Mouse (Mus musculus): Measurements from ENCODE around the gene Stard10.

Stard10 gene

DNA sequence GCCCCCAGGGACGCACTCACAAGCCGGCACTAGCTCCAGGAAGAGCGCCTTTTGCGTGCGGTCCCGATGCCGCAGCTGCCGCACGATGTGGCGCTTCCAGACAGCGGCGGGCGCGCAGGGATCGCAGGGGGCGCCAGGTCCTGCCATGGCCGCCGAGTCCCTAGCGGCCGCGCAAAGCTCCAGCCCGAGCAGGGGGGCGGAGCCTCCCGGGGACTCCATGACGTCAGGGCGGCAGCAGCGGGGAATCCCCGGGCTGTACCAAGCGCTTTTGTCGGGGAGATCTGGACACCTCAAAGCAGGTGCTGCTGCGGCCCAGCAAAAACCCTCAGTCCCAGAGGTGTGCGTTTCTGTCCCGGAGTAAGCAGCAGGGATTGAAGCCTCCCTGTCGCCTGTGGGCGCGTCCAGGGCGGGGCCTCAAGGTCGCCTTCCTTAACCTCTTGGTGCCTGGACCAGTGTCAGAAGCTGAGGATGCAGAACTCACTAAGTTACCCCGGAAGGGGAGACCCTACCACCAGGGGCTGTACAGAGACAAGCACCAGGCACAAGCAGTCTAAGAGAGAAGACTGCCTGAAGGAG lies 14.9 kb upstream of the Stard10 start, which contains the start of gene Atg16l2:
Gene Atg16l2 (minus strand): TSS at position 371 of the 576 bp plus-strand sequence.
- peak; percentile 96 for DNase-seq (ENCODE audit: low read depth, low spot score)

DNA sequence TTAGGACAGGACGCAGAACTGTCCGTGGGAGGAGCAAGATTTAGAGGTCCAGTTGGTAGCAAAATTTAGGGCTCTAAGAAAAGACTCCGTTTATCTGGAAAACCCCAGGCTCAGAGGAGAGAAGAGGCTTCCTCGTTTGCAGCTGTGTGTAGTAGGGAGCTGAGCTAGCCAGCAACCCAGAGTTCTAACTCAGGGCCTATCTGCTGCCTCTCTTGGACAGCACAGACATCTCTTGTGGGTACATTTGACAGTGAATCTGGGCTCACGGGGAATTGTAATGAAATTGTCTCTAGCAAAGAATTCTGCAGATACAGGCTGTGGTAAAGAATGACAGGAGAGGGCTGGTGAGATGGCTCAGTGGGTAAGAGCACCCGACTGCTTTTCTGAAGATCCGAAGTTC lies 14.2 kb upstream of the Stard10 start:
- DNase-seq (ENCODE audit: low read depth, low spot score): no peak

DNA sequence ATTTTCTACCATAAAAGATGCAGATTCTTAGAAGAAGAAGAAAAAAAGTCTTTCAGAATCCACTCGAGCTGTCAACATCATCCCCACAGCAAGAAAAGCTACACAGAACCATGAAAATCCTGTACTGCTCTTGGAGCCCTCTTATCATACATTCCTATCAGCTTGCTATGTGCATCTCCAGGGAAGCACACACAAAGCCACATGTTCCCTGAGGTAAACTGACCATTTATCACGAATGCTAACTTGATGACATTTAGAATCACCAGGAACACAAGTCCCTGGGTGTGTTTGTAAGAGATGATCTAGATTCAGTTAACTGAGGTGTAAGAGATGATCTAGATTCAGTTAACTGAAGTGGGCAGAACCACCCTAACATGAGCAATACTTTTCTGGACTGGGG lies 10.0 kb upstream of the Stard10 start:
- DNase-seq (ENCODE audit: low read depth, low spot score): no peak

DNA sequence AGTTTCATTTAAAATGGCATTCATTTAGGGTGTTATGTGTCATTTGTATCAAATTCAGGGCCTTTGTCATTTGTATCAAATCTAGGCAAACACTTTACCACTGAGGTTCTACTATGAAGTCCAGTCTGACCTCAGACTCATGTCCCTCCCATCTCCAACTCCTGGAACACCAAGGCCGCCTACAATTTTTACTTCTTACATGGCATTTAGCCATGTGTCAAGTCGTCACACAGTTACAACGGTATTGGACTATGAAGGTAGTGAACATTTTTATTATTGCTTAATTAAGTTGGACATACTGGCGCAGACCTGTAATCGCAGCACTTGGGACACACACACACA lies 6.9 kb upstream of the Stard10 start:
- DNase-seq (ENCODE audit: low read depth, low spot score): no peak

DNA sequence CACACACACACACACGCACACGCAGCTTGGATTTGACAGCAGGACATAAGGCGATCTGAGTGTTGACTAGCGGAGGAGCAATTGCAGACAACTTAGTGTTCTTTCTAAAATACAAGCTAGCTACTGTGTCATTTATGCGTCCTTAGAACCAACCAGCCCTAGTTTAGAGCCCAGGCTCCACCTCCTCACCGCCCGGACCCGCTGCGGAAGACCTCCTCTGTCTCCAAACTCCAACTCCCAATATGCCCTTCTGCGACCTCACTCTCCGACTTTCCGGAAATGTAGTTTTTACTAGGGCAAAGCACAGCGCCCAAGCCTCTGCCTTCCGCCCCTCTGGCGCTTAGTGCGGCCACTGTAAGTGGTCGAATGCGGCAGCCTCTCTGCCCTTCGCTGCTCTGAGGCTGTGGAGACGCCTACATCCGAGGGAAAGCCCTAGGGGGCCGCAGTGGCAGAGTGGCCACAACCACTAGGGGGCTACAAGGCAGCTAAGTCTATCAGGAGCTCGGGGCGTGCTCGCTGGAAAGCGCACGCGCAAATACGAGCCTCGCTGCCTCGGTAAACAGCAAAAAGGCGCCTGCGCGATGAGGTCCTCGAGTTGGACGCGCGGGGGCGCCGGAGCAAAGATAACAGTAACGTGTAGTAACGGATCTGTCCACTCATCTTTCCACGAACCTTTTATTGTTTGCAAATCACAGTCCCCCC lies 6.4 kb upstream of the Stard10 start:
- peak; percentile 99 for DNase-seq (ENCODE audit: low read depth, low spot score)

DNA sequence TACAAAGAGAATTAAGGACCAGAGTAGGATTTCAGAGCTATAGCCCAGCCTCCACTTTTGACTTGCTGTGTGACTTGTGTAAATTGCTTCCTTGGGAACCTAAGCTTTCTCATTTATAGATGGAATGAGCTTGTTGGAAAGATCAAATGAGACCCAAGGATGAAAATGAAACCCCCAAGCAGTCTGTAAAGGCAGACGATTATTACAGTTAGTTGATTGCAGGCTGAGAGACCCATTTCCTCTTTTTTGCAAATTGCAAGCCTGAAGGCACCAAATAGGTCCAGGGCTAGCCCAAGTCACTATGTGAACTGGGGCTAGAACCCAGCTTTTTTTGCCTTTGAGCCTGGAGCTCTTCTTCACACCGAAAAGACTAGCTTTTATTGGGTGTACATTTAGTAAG lies 5.8 kb upstream of the Stard10 start:
- DNase-seq (ENCODE audit: low read depth, low spot score): no peak

DNA sequence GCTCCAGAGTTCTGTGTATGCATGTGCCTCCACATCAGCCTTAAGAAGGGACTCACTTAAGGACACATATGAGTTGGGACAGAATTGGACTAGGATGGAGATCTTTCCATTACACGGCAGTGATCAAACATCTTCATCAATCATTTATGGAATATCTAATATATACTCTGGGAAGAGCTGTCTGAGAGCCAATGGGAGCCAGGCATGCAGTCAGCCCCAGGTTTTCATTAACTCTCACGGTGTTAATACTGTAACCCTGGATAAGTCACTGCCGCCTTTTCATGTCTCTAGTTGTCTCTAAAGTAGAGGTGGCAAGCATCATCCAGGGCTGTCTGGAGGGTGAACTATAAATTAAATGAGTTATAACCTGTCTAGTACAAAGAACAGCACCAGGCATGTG lies 3.9 kb upstream of the Stard10 start:
- DNase-seq (ENCODE audit: low read depth, low spot score): no peak

DNA sequence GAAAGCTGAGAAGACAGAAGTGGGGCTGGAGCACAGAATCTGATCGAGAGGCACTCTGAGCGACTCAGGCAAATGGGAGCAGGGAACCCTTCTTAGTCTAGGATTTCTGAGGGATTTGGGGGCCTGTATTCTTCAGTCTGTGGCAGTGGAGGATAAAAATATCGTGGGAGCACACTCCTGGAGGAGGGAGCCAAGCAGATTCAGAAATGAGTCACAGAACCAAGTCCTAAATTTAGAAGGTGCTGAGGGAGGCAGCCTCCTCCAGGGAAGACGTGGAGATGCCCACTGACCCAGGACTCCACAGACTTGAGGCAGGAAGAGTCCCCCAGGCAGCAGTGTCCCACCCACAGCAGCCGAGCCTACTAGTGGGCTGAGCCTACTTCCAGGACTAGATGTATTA lies 2.5 kb upstream of the Stard10 start:
- no peak for DNase-seq (ENCODE audit: low read depth, low spot score)

DNA sequence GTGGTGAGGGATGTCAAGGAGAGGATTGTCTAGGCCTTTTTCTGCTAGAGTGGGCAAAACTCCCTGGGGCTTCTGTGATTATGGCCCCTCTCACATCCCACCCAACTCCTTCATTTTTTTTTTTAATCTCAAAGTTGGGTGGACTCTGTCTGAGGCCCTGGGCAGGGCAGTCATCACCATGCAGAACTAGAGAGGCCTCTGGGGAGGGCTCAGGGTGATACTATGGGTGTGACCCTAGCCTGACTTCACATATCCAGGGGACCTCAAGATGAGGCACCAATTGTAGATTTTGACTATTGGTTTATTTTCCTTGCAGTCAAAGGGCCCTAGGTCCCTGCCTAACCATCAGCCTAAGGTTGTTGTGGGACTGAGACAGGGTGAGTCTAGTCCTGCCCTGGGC lies 1.2 kb upstream of the Stard10 start:
- DNase-seq (ENCODE audit: low read depth, low spot score): no peak

DNA sequence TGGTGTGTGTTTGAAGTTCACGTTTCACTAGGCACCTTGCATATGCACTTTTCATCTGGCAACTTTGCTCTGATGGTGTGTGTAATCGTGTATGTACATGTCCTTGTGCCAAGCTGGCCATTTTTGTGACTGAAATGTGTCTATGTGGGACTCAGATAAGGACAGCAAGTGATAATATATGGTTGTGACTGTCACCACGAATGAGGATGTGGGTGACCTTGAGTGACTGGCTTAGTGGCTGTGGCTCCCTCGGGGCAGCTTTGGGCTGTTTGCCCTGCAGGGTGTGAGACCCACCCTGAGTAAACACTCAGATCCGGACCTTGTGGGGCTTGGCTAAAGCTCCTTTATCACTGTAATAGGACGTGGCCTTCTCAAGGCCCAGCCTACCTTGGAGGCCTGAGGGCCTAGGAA lies 290 bp upstream of the Stard10 start:
- DNase-seq (ENCODE audit: low read depth, low spot score): no peak

DNA sequence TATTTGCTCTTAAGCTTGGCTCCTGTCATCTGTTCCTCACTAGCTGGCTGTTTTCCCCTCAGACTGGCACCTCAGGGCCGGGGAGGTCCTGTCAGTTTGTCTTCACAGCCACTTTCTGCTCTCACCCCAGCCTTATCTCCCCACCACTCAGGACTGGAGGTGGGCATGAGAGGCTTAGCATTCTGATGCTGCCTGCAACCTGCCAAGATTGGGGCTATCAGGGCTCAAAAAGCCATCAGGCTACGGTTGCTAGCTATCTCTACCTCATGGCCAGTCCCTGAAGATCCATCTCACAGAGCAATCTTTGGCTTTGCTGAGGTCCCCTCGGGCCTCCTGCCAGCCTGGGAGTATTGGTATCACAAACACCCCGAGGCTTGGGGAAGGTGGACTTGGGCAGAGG lies 2.0 kb downstream of the Stard10 start:
- DNase-seq (ENCODE audit: low read depth, low spot score): no peak

DNA sequence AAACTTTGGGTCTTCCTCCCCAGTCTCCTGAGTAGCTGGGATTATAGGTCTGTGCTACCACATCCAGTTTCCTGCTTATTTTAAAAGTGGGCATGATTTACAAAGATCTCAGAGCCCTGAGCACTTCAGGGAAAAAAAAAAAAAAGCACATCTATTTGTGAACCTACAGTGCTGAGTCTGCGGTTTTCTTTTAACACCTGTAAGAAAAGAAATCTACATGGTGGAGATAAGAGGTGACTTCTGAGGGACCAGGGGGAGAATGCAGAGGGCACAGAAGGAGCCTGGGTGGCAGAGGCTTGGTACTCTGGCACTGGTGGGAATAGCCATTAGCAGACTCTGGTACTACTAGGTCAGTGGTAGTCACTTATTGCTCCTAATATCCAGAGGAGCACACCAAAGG lies 2.9 kb downstream of the Stard10 start:
- DNase-seq (ENCODE audit: low read depth, low spot score): no peak

DNA sequence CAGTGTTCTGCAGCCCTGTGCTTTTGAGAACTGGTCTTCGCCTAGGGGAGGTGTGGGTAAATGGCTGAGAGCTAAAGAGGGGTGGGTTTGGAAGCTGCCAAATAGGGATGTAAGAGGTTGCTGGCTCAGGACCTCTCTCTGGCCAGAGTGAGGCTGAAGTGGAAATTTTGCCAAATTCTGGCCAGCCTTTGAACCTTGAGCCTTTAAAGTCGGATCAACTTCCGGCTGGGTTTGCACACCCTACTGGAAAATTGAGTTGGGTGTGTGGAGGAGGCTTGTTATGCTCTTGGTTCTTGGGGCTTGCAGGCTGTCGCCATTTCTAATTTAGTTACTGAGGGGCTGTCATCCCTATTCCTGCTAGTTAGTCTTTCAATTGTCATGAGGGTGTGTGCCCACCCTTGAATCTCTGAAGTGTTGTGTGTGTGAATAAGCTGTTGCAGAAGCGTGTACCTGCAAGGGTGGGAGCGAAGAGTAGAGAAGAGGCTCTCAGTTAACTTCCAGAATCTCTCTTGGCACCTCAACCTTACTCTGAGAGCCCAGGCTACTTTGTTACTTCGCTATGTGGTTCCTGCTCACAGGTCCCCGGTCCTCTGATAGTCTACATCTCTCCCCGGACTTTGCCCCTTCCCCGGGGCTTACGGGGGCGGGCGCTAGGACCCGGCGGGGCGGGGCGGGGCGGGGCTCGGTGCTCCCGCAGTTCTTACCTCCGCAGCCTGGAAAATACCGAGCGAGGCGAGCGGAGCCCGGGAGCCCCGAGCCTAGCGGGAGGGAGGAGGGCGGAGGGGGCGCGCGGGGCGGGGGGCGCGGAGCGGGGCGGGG lies 3.7 kb downstream of the Stard10 start:
- DNase-seq (ENCODE audit: low read depth, low spot score): peak; percentile 27

DNA sequence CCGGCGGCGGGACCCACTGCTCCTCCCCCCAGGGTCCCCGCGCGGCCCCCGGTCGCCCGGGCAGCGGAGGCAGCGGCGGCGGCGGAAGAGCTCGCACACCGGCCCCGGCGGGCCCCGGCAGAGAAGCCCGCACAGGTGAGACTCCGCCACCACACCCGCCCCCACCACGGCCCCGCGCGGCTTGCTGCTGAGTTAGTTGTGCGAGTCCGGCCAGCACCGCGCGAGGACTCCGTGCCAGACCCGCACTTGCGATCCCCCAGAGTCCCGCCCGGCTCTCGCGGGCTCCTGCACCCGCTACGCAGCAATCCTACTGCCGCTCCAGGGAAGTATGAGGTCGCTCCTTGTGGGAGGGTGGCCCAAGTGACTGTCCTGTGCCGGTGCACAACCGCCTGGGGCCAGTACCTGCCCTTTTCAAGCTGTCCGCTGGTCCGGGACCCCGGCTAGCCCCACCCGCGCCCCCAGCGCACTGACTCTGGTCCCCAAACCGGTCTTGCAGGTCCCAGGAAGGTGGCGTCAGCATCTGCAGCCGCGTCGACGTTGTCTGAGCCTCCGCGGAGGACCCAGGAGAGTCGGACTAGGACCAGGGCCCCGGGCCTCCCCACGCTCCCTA lies 4.4 kb downstream of the Stard10 start:
- peak; percentile 47 for DNase-seq (ENCODE audit: low read depth, low spot score)

DNA sequence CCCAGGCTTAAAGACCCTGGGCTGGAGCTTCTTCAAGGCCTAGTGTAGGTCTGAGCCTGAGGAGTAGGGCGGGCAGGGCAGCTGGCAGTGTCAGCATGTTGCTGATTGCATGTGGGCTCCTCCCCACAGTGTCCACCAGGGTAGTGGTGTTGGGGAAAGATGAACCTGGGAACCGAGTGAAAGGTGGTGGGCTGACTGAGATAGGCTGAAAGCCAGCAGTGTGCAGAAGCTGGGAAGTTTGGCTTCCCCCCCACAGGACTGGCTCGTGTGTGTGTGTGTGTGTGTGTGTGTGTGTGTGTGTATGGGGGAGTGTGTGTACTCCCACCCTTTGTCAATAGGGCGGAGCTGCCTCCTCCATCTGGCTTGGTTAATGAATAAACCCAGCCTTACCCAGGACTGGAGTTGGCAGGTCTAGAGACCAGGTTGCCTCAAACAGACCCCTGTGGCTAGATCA lies 6.3 kb downstream of the Stard10 start:
- no peak for DNase-seq (ENCODE audit: low read depth, low spot score)

DNA sequence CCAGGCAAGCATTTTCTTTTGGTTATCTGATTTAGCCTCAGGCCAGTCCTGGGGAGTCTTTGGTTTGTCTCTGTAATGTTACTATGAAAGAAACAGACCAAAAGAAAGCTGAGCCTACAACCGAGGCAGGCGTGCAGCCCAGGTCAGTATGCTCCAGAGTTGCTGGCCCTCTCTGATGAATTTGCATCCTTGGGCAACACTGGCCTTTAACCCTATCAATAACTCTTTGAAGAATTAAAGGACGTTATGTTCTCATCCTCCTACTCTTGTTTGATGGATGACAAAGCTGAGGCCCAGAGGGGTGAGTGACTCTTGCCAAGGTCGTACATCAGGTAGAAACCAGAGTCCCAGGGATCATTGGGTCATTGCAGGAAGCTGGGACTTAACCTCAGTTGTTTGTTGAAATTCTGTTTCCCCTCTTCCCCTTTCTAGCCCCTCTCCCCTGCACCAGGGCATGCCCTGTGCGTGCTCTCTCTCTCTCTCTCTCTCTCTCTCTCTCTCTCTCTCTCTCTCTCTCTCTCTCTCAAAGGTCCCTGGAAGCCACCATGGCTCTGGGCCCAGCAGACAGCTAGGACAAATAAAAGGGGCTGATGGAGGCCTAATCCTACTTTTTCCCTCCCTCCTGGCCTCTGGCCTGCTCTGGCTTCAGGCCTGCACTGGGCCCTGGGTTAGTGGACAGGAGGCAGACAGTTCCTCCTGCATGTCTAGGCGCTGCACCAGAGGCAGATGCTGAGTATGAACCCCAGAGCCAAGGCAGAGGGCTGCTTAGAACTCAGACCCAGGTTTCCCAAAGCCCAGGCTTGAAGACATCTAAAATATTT lies 7.5 kb downstream of the Stard10 start:
- no peak for DNase-seq (ENCODE audit: low read depth, low spot score)

DNA sequence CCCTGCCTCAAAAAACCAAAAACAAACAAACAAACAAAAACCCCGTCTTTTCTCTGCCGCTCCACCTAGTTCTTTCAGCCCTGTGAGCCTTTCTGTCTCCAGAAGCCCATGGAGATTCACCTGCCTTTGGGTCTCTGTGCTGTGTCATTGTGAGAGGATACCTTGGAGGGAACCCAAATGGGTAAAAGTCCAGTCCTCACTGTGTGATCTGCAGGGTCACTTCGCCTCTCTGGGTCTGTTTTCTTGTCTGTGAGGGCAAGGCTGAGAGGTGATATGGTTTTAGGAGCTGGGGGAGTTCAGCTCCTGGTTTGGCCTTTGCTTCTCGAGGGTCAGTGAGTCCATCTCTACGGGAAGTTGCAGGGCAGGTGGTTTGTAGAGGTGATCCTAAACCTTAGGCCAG lies 9.1 kb downstream of the Stard10 start:
- no peak for DNase-seq (ENCODE audit: low read depth, low spot score)

DNA sequence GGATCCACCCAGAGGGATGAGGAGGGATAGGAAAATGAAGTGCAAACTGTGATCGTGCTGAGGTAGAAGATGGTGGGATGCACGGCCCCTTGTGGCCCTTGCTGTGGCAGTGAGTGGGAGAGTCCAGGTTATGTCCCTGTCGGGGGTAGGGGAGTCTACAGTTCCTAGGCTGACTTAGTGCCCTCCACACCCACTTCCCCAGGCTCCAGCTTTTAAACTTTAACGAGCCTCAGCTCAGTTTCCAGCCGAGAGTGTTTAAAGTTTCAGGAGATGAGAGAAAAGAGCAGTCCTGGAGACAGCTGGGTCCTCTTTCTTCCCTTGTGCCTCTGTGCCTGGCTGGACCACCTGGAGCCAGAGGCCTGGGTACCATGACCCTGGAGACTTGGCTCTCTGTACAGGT lies 10.4 kb downstream of the Stard10 start:
- no peak for DNase-seq (ENCODE audit: low read depth, low spot score)

DNA sequence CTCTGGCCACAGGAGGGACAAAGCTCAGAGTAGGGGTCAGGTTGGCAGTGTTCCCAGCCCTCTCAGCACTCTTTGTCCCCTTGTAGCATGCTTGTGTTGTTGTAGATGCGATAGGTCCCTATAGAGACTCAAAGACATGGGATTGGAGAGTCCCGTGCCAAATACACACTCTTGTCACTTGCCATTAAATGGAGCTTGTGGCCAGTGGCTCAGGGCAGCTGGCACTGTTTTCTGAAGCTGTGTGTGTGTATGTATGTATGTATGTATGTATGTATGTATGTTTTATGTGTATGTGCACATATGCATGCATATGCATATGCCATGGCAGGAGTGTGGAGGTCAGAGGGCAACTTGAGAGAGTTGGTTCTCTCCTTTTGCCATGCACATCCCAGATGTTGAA lies 10.9 kb downstream of the Stard10 start:
- DNase-seq (ENCODE audit: low read depth, low spot score): no peak

DNA sequence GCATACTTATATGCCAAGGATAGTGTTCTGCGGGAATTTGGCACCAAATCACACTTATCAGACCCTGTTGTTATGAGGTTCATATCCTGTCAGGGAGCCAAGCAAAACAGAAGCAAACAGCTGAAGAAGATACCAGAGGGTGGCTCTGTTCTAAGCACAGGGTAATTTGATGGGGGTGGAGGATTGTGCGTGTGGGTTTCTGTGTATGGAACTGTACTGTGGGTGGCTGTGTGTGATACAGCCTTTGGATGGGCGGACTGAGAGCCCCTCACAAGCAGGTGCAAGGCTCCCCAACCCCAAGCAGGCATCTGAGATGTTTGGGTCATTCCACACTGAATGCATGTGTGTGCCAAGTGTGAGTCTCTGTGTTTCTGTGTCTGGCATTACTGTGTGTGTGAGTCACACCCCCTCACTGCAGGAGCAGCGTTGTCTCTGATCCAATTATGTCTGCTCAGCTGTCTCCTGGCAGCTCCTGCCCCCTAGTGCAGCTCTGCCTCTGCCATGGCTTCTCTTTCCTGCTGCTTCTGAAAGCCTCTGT lies 11.8 kb downstream of the Stard10 start:
- no peak for DNase-seq (ENCODE audit: low read depth, low spot score)

DNA sequence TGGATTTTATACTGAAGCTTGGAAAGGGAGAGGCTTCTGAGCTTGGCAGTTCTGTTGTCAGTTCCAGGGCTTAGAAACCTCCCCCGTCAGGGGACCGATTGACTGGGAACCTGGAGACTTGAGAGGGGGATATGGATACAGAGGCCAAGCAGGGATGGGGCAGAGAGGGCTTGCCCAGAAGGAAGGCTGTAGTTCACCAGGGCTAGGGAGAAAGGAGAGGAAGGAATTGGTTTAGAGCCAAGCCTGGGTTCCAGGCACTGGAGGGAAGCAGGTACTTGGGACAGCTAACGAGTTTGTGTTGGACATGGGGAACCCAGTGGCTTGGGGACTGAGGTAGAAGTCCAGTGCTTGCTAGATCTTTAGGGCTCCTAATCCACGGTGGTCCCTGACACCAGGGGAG lies 12.7 kb downstream of the Stard10 start:
- no peak for DNase-seq (ENCODE audit: low read depth, low spot score)

All from R1 (cell line).